Mouse (Mus musculus) megakaryocyte, embryonic 14.5 days (primary cell): Measurements from ENCODE around the gene Palm. TPM values are rescaled to one million over a fixed set of nuclear protein-coding genes. Genes with fewer than 3 reads are reported as not detected.

Experiments used
- H3K27me3 ChIP-seq: replicated peaks from 2 replicates; pipeline ENCODE3; 2012; ENCODE audit warnings: inconsistent platforms
- H3K36me3 ChIP-seq: replicated peaks from 2 replicates; pipeline ENCODE3; 2012; ENCODE audit warnings: low read length, inconsistent platforms, mixed read lengths
- H3K4me1 ChIP-seq: 2 replicates; pipeline ENCODE4 v1.6.1; 2012; ENCODE audit warnings: inconsistent platforms
- H3K4me3 ChIP-seq: replicated peaks from 2 replicates; pipeline ENCODE3; 2012; ENCODE audit warnings: moderate library complexity, mild to moderate bottlenecking, inconsistent platforms
- H3K9me3 ChIP-seq: 2 replicates; pipeline ENCODE4 v1.6.1; 2012; ENCODE audit warnings: inconsistent platforms
- FLI1 ChIP-seq: IDR thresholded peaks from 2 replicates; pipeline ENCODE4 v1.6.1; 2012; ENCODE audit warnings: low read length, inconsistent platforms, mixed read lengths
- GATA1 ChIP-seq: IDR thresholded peaks from 3 replicates; pipeline ENCODE4 v1.6.1; 2012; ENCODE audit warnings: mixed read lengths, low read length, inconsistent platforms, borderline replicate concordance
- polyA plus RNA-seq: library from polyadenylated mRNA; stranded (reverse); fragments of >175 nt; gene quantifications from 2 replicates; pipeline ENCODE4 v1.2.3, GENCODE M21; 2012; ENCODE audit warnings: low replicate concordance; ENCODE audit not compliant: insufficient read depth

Gene Palm
- polyA plus RNA-seq, 1 experiment = 39.0 TPM

DNA sequence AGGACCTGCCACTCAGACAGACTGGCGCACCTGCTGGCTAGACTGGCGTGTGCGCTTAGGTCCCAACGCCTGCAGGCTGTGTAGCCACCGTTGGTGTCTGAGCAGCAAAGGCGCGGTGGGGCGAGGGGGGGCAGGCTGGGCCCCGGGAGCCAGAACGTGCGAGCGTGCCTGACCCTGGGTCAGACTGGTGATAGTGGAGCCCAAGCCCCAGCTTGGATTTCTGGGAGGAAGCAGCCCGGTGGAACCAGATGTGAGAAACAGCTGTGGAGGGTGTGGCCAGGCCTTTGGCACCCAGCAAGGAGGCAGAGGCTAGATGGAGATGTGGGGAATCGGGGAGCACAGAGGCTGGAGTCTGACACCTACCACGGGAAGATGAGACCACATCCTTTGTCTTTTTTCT lies 4.0 kb downstream of the Palm start:
- H3K4me3 ChIP-seq = peak overlapping the region; percentile 40
- no peaks in the 10 kb centered on the region for H3K36me3 ChIP-seq
- peaks cover 2% of the 10 kb centered on the region; the same call in 1 of the 2 replicates for H3K9me3 ChIP-seq
- no peak for TF ChIP-seq GATA1
- TF ChIP-seq FLI1 = no peak
- H3K4me1 ChIP-seq = peaks cover 75% of the 10 kb centered on the region
- H3K27me3 ChIP-seq = peaks cover 15% of the 10 kb centered on the region

DNA sequence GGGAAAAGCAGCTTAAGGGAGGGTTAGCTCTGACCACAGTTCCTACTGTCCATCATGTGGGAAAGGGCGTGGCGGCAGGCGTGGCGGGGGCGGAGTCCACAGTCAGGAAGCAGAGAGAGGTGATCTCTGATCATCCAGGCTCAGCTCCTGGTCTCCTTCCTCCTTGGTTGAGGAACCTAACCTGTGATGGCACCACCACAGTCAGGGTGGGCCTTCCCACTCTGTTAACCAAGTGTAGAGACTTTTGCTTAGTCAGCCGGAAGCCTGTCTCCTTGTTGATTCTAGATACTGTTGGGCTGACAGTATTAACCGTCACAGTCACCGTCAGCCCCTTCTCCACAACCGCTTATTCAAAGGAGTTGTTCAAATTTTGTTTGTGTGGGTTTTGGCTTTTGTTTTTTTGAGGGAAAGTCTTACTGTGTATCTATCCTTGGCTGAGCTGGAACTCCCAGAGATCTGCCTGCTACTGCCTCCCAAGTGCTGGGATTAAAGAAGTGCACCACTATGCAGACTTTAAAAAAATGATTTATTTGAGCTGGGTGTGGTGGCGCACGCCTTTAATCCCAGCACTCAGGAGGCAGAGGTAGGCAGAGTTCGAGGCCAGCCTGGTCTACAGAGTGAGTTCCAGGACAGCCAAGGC lies 5.0 kb downstream of the Palm start:
- TF ChIP-seq FLI1 = no peak
- no peak for TF ChIP-seq GATA1
- peaks cover 2% of the 10 kb centered on the region; the same call in 1 of the 2 replicates for H3K9me3 ChIP-seq
- H3K4me1 ChIP-seq = peaks cover 72% of the 10 kb centered on the region
- H3K27me3 ChIP-seq = peaks cover 17% of the 10 kb centered on the region
- H3K4me3 ChIP-seq = peak overlapping the region; percentile 82
- no peaks in the 10 kb centered on the region for H3K36me3 ChIP-seq

DNA sequence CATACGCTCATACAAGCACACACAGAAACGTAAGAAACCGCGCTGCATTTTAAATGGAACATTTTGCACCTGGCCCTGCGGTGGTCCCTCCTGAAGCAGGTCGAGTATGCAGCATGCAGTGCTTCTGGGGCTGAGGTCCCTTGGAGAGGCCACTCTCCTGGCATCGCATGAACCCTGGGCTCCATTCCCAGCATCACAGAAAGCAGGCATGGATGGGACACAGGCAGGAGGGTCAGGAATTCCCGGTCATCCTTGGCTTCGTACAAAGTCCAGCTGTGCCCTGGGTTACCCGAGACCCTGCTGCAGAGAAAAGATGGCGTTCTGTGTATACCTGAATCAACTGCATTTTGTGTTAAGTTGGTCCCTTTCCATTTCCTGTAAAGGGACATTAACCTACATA lies 7.1 kb downstream of the Palm start:
- H3K9me3 ChIP-seq = peaks cover 2% of the 10 kb centered on the region; the same call in 1 of the 2 replicates
- H3K4me1 ChIP-seq = peaks cover 57% of the 10 kb centered on the region
- H3K4me3 ChIP-seq = no peak overlapping the region
- no peak for TF ChIP-seq FLI1
- no peak for TF ChIP-seq GATA1
- peaks cover 20% of the 10 kb centered on the region for H3K27me3 ChIP-seq
- no peaks in the 10 kb centered on the region for H3K36me3 ChIP-seq

DNA sequence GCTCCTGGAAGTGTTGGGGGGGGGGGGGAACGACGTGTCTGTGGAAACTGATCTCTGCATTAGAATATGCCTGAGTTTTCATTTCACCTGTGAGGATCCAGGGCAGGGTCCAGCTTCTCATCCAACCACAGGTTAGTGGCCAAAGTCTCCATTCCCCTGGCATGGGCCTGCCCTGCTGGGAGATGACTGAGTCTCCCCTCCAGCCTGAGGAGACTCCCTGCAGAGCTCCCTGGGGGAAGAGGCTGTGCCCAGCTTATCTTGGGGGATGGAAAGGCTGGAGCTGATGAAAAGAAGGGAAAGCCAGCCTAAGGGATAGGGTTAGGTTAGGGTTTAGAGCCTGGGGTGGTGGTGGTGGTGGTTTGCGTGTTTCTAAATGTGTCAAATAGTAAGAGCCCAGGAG lies 8.5 kb downstream of the Palm start:
- TF ChIP-seq FLI1 (no peak), GATA1 (no peak)
- no peaks in the 10 kb centered on the region for H3K9me3 ChIP-seq
- H3K4me3 ChIP-seq = no peak overlapping the region
- peaks cover 30% of the 10 kb centered on the region for H3K27me3 ChIP-seq
- no peaks in the 10 kb centered on the region for H3K36me3 ChIP-seq
- H3K4me1 ChIP-seq = peaks cover 53% of the 10 kb centered on the region

DNA sequence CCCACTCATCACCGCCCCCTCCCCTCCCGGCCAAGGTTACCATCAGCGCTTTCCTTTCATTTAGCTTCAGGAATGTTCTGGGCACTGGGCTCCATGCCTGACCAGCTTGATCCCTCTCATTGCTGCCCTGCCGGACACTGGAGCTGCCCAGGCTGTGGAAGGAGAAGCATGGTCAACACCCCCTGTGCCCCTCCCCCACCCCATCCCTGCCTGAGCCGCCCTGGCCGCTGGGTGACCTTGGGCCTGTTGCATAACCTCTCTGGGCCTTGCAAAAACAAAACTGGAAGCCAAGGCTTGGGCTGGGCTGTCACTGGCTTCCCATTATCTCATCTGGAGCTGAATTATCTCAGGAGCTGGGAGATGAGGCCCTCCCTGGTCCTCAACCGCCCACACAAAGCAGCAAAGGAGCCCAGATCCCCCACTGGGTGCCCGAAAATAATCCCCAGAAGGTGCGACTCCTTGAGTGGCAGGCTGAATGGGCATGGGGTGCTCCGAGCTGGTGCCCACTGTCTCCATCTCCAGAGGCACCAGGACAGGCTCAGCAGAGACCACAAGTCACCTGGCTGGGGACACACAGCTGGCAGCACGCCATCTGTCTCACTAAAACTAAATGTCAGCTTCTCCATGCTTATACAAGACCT lies 9.1 kb downstream of the Palm start:
- Histone ChIP-seq H3K27me3 (peaks cover 30% of the 10 kb centered on the region), H3K36me3 (peaks cover 1% of the 10 kb centered on the region), H3K4me3 (no peak overlapping the region), H3K9me3 (no peaks in the 10 kb centered on the region), H3K4me1 (peaks cover 52% of the 10 kb centered on the region)
- no peak for TF ChIP-seq GATA1
- TF ChIP-seq FLI1 = no peak

DNA sequence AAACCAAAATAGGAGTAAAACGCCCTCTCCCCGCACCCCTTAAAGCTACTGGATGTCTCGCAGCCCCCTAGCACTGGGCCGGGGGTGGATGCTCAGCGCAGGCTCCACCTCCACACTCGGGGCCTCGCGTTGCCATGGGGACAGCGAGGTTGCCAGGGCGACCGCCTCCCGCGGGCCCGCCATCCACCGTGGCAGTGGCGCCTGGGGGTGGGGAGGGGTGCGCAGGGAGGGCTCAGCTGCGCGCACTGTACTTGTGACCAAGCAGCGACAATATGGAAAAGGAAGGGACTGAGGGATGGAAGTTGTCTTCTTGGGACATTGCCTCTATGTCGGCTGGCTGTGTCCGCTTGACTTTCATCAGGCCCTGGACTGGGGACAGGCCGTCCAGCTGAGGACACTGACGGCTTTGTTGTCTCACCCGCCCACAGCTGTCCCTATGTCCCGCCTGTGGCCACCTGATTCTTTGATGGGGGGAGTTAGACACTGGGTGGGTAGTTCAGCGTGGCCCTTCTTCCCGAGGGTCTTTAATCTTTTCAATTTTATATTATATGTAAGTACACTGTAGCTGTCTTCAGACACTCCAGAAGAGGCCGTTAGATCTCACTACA lies 10.4 kb downstream of the Palm start:
- Histone ChIP-seq H3K36me3 (peaks cover 9% of the 10 kb centered on the region), H3K27me3 (peaks cover 34% of the 10 kb centered on the region), H3K9me3 (no peaks in the 10 kb centered on the region), H3K4me3 (no peak overlapping the region), H3K4me1 (peaks cover 49% of the 10 kb centered on the region)
- no peak for TF ChIP-seq FLI1
- no peak for TF ChIP-seq GATA1

DNA sequence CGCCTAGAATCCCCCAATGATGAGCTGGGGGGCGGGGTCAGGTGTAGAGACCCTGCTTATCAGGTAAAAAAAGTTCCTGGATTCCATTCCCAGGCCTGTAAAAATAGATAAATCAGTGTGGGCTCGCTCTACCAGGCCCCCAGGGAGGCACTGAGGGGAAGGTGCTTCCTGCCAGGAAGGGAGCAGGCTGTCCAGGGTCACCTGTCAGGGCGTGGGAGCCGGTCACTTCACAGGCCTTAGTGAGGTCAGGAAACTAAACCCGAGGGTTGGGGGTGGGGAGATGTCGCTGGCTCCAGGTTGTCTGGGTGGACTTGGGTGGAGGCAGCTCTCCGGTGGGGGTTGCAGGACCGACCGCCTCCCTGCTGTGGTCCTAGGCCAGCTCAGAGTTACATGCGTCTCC lies 12.3 kb downstream of the Palm start:
- Histone ChIP-seq H3K27me3 (peaks cover 31% of the 10 kb centered on the region), H3K4me1 (peaks cover 43% of the 10 kb centered on the region), H3K36me3 (peaks cover 12% of the 10 kb centered on the region), H3K9me3 (no peaks in the 10 kb centered on the region), H3K4me3 (no peak overlapping the region)
- TF ChIP-seq FLI1 (no peak), GATA1 (no peak)

DNA sequence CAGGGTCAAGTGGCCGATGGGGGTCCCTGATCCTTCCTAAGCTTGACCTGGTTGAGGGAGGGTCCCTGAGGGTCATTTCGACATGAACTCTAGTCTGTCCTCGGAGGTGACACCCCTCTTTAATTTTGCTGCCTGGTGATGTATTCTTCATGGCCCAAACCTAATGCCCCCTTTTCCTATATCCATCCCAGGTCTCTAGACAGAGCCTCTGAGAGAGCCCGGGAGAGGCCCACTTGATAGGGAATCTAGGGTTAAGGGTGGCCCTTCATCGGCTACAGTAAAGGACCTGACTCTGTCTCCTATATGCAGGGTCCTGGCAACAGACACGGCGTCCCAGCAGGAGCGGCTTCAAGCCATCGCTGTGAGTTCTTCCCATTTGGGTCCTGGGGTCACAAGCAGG lies 13.0 kb downstream of the Palm start:
- H3K9me3 ChIP-seq = no peaks in the 10 kb centered on the region
- peaks cover 12% of the 10 kb centered on the region for H3K36me3 ChIP-seq
- peaks cover 31% of the 10 kb centered on the region for H3K27me3 ChIP-seq
- TF ChIP-seq FLI1 (no peak), GATA1 (no peak)
- H3K4me1 ChIP-seq = peaks cover 43% of the 10 kb centered on the region
- H3K4me3 ChIP-seq = no peak overlapping the region

DNA sequence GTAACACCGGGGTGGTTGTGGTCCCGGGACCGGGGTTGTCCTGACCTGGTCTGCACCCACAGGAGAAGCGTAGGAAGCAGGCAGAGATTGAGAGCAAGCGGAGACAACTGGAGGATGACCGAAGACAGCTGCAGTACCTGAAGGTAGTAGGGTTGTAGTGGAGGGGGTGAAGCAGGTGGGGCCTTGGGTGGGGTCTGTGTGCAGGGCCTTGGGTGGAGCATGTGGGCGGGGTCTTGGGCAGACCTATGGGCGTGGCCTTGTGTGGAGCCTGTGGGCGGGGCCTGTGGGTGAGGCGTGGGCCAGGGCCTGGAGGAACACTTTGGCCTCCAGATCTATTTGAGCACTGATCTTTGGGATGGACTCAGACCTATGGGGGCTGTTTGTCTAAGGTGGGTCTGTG lies 13.6 kb downstream of the Palm start:
- peaks cover 40% of the 10 kb centered on the region for H3K4me1 ChIP-seq
- peaks cover 31% of the 10 kb centered on the region for H3K27me3 ChIP-seq
- no peaks in the 10 kb centered on the region for H3K9me3 ChIP-seq
- H3K4me3 ChIP-seq = no peak overlapping the region
- peaks cover 12% of the 10 kb centered on the region for H3K36me3 ChIP-seq
- TF ChIP-seq FLI1 (no peak), GATA1 (no peak)

DNA sequence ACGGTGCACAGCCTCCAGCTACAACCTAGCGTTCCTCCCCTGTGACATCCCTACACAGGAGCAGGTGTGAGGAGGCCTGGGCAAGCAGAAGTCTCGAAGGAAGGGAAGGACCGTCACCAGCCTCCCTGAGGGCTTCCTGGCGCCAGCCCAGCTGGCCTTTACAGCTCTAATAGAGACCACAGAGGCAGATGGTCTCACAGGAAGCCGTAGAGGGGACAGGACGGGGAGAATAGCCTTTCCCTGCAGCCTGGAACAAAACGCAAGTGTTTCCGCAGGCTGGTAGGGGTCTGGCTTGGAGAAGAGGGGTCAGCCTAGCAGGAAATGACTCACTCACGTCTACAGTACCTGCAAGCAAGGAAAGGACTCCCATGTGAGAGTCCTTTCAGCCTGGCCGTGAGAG lies 14.5 kb downstream of the Palm start:
- Histone ChIP-seq H3K4me3 (no peak overlapping the region), H3K9me3 (no peaks in the 10 kb centered on the region), H3K27me3 (peaks cover 29% of the 10 kb centered on the region), H3K4me1 (peaks cover 38% of the 10 kb centered on the region), H3K36me3 (peaks cover 12% of the 10 kb centered on the region)
- no peak for TF ChIP-seq FLI1
- TF ChIP-seq GATA1 = no peak
